Mouse (Mus musculus): ENCODE data around the gene Asgr2. TPM values are rescaled to one million over a fixed set of nuclear protein-coding genes. Genes with fewer than 3 reads are reported as not detected.

The Asgr2 gene
- 0.49 and 0.56 TPM in 2 replicates for polyA plus RNA-seq (2012; rRNA removed)

GRCm38 (mm10) chr11:70091986-70092783 lies at the start of gene Asgr2:
Asgr2 (plus strand) TSS chr11:70092644.

GRCm38 (mm10) chr11:70053898-70054570 lies 38.4 kb upstream of the Asgr2 start, which contains the start of gene Asgr1:
Asgr1 (plus strand) TSS chr11:70054085.

GRCm38 (mm10) chr11:70129926-70130379 lies 37.5 kb downstream of the Asgr2 start, which contains the start of gene Mgl2:
Mgl2 (plus strand) TSS chr11:70130329.

Other genes with a start within 250 kb of the Asgr2 start
- 60.2 and 99.9 TPM in 2 replicates for gene Plscr3, start 246.3 kb upstream of the Asgr2 start, polyA plus RNA-seq (2012; rRNA removed)
- gene Tnk1, start 233.9 kb upstream of the Asgr2 start, polyA plus RNA-seq (2012; rRNA removed): 0.25 and 0.65 TPM in 2 replicates
- not detected in 2 replicates for gene Tmem95, start 214.6 kb upstream of the Asgr2 start, polyA plus RNA-seq (2012; rRNA removed)
- gene Kctd11, start 211.2 kb upstream of the Asgr2 start, polyA plus RNA-seq (2012; rRNA removed): 2.3 and 2.9 TPM in 2 replicates
- gene Acap1, start 197.1 kb upstream of the Asgr2 start, polyA plus RNA-seq (2012; rRNA removed): 2.0 and 2.4 TPM in 2 replicates
- gene 2810408A11Rik, start 191.7 kb upstream of the Asgr2 start, polyA plus RNA-seq (2012; rRNA removed): 10.4 and 14.1 TPM in 2 replicates
- 86.7 and 121 TPM in 2 replicates for gene Neurl4, start 191.6 kb upstream of the Asgr2 start, polyA plus RNA-seq (2012; rRNA removed)
- 71.0 and 88.1 TPM in 2 replicates for gene Gps2, start 178.8 kb upstream of the Asgr2 start, polyA plus RNA-seq (2012; rRNA removed)
- 1,164 and 1,181 TPM in 2 replicates for gene Eif5a, start 170.7 kb upstream of the Asgr2 start, polyA plus RNA-seq (2012; rRNA removed)
- gene Ybx2, start 156.8 kb upstream of the Asgr2 start, polyA plus RNA-seq (2012; rRNA removed): 23.1 and 36.5 TPM in 2 replicates
- gene Slc2a4, start 144.5 kb upstream of the Asgr2 start, polyA plus RNA-seq (2012; rRNA removed): 10.3 and 24.4 TPM in 2 replicates
- 2.3 and 5.7 TPM in 2 replicates for gene Cldn7, start 127.9 kb upstream of the Asgr2 start, polyA plus RNA-seq (2012; rRNA removed)
- 88.4 and 139 TPM in 2 replicates for gene Ctdnep1, start 111.5 kb upstream of the Asgr2 start, polyA plus RNA-seq (2012; rRNA removed)
- gene Elp5, start 110.1 kb upstream of the Asgr2 start, polyA plus RNA-seq (2012; rRNA removed): 112 and 147 TPM in 2 replicates
- 303 and 380 TPM in 2 replicates for gene Gabarap, start 101.5 kb upstream of the Asgr2 start, polyA plus RNA-seq (2012; rRNA removed)
- gene Phf23, start 96.9 kb upstream of the Asgr2 start, polyA plus RNA-seq (2012; rRNA removed): 66.5 and 98.1 TPM in 2 replicates
- gene Dvl2, start 92.0 kb upstream of the Asgr2 start, polyA plus RNA-seq (2012; rRNA removed): 32.7 and 40.0 TPM in 2 replicates
- 32.6 and 38.6 TPM in 2 replicates for gene Acadvl, start 77.2 kb upstream of the Asgr2 start, polyA plus RNA-seq (2012; rRNA removed)
- gene Dlg4, start 75.7 kb upstream of the Asgr2 start, polyA plus RNA-seq (2012; rRNA removed): 71.2 and 101 TPM in 2 replicates
- 1.4 TPM in 2 replicates for gene Asgr1, start 38.6 kb upstream of the Asgr2 start, polyA plus RNA-seq (2012; rRNA removed)
- gene Mgl2, start 37.7 kb downstream of the Asgr2 start, polyA plus RNA-seq (2012; rRNA removed): 0.19 and 0.31 TPM in 2 replicates
- gene Clec10a, start 63.6 kb downstream of the Asgr2 start, polyA plus RNA-seq (2012; rRNA removed): 0.40 and 2.1 TPM in 2 replicates
- gene Slc16a11, start 120.1 kb downstream of the Asgr2 start, polyA plus RNA-seq (2012; rRNA removed): 0.35 and 0.47 TPM in 2 replicates
- 11.0 and 43.0 TPM in 2 replicates for gene Slc16a13, start 128.4 kb downstream of the Asgr2 start, polyA plus RNA-seq (2012; rRNA removed)
- gene Bcl6b, start 137.2 kb downstream of the Asgr2 start, polyA plus RNA-seq (2012; rRNA removed): 5.3 and 7.2 TPM in 2 replicates
- 152 and 226 TPM in 2 replicates for gene 0610010K14Rik, start 145.3 kb downstream of the Asgr2 start, polyA plus RNA-seq (2012; rRNA removed)
- gene Gm21988, start 147.2 kb downstream of the Asgr2 start, polyA plus RNA-seq (2012; rRNA removed): 11.4 and 21.8 TPM in 2 replicates
- 3.4 and 39.5 TPM in 2 replicates for gene Rnasek, start 147.2 kb downstream of the Asgr2 start, polyA plus RNA-seq (2012; rRNA removed)
- 2.6 and 3.1 TPM in 2 replicates for gene Alox12, start 162.7 kb downstream of the Asgr2 start, polyA plus RNA-seq (2012; rRNA removed)
- not detected in 2 replicates for gene Alox12e, start 230.0 kb downstream of the Asgr2 start, polyA plus RNA-seq (2012; rRNA removed)